Mouse (Mus musculus): ENCODE data around the gene Msmo1.

Gene Msmo1

DNA sequence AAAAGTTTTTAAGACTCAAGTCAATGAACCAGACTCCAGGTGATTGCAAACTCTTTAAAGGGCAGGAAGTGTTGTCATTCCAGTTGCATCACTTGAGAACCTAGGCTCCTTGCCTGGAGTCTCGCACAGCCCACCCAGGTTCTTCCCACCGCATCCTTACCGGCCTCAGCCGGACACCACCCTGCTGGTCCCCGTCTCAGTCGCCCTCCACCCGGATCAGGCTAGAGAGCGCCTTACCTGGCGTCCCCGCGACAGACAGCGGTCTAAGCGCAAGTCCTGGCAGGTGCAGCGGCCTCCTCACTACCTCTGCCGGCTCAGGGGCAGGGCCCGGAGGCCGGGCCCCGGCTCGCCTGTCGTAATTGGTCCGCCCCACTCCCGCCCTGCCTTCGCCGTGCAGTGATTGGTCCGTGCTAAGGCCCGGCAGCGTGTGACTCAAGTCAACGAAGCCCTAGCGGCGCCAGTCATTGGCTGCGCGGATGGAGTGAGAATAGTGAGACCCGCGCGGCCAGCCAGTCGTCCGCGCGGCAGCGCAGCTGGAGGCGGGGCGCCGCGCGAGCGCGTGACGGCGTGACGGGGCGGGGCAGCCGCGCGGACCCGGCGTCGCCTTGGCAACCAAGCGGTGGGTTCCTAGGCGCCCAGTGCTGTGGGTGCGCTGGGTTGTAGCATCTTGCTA is at the start of gene Msmo1:
TSS of gene Msmo1 (minus strand) at position 522 of the 673 bp plus-strand sequence.
- peak; percentile 83 to 95 for DNase-seq (ENCODE audit: low spot score in 2 of 2)

GRCm38 (mm10) chr8:64781947-64782346 is 48.4 kb upstream of the Msmo1 start:
- no peak for DNase-seq (ENCODE audit: low spot score in 2 of 2)

- no peak for DNase-seq (ENCODE audit: low spot score in 2 of 2)
Observed at GRCm38 (mm10) chr8:64777925-64778324, 44.3 kb upstream of the Msmo1 start.

GRCm38 (mm10) chr8:64774136-64774535 is 40.5 kb upstream of the Msmo1 start:
- DNase-seq (ENCODE audit: low spot score in 2 of 2): no peak

GRCm38 (mm10) chr8:64770814-64771213 is 37.2 kb upstream of the Msmo1 start:
- DNase-seq (ENCODE audit: low spot score in 2 of 2): no peak

DNA sequence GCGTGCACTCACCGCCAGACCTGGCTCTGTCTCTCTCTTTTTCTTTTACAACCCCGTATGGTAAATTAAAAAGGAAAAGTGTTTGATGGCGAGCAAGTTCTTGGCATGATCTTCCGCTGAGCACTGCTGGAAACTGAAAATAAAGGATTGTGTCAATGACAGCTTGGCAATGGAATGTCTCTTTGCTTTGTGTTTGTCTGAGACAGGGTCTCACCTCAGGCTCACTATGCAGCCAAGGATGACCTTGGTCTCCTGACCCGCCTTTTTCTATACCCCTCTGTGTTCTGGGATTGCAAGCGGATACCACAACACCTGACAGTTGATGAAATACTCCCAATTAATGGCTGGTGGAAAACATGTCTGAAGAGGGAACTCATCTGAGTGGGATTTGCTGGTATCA is 36.0 kb upstream of the Msmo1 start:
- DNase-seq (ENCODE audit: low spot score in 2 of 2): no peak

- DNase-seq (ENCODE audit: low spot score in 2 of 2): no peak
Observed at GRCm38 (mm10) chr8:64768645-64769044, 35.1 kb upstream of the Msmo1 start.

DNA sequence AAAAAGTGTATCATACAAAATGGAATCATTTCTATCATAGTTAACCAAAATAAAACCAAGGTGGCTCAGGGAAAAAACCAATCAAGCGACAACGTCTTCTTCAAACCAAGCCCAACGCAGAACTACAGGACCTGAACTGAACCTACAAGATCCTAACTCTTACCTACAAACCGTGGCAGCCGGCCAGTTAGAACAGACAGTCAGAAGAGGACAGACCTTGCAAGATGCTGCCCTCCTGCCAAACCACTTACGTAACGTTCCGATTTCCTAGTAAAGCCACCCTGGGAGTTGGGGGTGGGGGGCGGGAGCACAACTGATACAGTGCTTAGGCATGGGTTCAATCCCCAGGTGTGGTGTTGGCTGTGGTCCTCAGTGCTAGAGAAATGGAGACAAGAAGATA is 33.5 kb upstream of the Msmo1 start:
- no peak for DNase-seq (ENCODE audit: low spot score in 2 of 2)

DNA sequence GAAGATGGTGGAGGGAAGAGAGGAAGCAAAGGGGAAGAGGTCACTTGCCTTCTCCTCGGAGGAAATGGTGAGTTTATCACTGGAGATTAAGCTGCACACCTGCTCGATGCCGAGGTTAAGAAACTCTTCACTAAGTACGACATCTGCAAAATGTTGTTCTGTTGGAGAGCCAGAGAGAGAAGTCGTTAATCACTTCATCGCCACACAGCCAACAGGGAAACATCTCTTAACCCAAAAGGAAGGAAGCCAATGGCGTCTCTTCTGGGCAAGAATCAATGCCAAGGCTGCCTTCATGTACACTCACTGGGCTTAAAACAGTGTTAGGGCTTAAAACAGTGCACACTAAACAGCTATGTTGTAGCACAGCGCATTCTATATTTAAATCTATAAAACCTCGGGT is 30.5 kb upstream of the Msmo1 start:
- no peak for DNase-seq (ENCODE audit: low spot score in 2 of 2)

DNA sequence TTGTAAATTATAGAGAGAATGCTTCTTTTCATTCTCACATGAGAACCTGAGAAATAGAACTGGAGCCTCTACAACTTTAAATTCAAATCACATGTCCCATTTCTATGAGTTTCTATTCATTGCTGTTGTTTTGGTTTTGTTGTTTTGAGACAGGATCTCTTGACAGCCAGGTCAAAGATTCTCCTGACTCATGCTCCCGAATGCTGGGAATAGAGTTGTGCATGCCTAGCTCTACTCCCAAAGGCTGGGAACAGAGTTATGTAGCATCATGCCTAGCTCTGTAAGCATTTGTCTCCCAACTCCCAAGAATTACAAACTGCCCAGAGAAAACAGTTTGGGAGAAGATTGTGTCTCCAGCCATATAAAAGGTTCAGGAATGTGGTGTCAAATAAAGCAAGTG is 29.2 kb upstream of the Msmo1 start:
- DNase-seq (ENCODE audit: low spot score in 2 of 2): no peak

- no peak for DNase-seq (ENCODE audit: low spot score in 2 of 2)
Observed at GRCm38 (mm10) chr8:64761430-64761829, 27.8 kb upstream of the Msmo1 start.

DNA sequence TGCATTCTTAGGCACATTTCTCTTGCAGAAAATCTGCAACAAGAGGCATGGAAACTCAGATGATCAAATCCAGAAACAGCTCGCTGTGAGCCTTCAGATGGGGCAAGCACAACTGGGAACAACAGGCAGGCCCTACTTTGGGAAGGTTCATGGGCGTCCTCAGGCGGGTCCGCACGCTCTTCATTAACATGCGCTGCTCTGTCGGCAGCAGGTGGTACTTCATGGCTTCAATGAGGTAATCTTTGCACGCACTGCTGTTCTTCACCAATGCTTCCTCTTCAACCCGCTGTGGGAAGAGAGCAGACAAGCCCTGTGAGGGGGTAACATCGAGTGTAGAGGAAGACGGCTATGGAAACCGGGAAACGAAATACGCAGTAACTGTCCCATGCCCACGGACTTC is 24.4 kb upstream of the Msmo1 start:
- DNase-seq (ENCODE audit: low spot score in 2 of 2): no peak

DNA sequence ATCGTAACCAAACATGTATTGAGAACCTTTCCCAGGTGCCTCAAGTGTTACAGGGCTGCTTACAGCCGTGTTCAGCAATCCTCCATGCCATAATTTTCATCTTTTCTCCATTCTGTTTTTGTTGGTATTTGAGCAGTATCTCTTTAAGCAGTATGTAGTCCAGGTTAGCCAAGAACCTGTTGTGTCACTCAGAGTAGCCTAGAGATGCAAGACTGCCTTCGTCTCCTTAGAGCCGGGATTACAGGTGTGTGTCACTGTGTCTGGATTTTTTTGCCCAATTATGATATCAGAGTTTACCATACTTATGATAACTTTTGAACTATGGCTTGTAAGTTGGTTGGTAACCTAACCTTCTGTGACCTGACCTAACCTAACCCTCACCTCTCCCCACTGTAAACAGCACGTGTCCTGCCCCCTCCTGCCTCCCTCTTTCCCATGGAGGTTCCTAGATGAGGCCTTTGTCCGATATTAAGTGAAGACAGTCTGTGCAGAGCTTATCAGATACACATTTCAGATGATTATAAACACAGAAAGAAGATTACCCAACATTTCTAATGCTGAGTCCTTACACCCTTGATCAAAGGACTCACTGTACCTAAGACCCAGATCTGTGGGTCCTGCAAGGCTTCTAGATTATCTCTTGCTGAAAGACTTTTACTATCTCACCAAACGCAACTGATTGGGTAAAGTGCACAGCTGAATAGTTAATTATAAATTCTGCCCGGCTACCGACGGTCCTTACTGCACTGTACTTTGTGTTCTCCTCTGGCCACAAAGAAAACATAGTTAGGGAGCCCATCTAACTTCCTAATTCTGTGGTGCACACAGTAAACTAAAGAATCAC is 12.8 kb upstream of the Msmo1 start:
- no peak for DNase-seq (ENCODE audit: low spot score in 2 of 2)

DNA sequence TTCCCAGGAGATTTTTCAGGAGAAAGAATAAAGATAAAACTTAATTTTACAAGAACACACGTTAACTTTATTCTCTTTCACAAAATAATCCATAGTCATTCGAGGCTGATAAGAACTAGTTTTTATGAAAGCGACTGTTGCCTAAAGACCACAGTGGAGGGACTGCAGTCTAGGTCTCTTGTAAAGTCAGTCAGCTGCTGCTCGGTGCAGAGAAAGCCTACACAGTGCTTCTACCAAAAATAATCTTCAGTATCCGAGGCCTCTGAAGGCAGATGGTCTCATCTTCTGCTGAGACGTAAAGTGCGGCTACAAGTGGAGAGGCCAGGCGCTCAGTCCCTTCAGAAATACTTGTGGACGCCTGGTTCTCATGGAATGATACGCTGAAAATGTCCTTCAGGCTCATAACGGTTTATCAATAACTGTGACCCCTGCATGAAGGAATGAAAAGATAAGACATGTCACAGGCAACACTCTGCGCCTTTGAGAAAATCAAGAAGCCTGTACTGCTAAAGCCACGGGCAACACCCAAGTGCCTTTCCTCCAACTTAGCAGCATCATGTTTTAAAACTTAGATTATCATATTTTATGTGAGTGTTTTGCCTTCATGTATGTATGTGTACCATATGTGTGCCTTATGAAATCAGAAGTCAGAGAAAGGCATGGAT is 7.1 kb upstream of the Msmo1 start:
- no peak for DNase-seq (ENCODE audit: low spot score in 2 of 2)

- DNase-seq (ENCODE audit: low spot score in 2 of 2): no peak
Observed at GRCm38 (mm10) chr8:64738916-64739315, 5.3 kb upstream of the Msmo1 start.

DNA sequence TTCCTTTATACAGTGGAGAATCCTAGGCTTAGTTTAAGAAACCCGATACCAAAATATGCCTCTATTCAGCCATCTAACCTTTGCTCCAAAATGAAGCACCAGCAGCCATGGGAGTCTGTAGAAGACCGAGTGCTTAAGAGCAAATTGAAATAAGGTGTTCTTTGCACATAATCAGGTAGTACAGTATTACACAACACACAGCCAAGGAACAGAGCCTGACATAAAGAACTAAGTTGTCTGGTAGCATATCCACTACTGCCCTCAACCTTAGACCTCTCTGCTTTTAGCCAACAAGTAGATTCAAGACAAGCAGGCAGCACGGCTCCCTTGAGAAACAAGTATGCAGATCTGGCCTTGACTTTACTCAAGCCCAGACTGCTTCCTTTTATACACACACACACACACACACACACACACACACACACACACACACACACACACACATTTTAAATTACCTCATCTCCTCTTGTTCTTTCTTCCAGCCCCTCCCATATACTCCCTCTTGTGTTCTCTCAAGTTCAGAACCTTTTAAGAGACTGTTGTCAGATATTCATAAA is 3.3 kb upstream of the Msmo1 start:
- no peak for DNase-seq (ENCODE audit: low spot score in 2 of 2)

GRCm38 (mm10) chr8:64735161-64735560 is 1.6 kb upstream of the Msmo1 start:
- DNase-seq (ENCODE audit: low spot score in 2 of 2): no peak

DNA sequence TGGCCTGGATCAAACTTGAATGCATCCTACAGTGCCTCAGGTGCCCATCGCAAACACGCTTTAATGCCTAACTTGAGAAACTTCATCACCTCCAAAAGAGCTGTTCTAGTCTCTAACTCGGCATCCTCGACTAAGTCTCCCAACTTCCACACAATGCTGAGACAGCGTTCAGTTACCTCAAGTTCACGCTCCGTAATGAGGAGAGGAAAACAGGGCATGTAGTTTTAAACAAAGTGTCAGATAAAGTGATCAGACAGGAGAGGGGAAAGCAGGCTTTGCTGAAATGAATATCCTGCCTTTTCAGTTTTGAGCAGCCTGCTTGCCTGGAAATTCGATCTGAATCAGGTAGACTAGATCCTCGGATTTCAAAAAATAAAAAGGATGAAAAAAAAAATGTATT is 996 bp downstream of the Msmo1 start:
- no peak for DNase-seq (ENCODE audit: low spot score in 2 of 2)

- DNase-seq (ENCODE audit: low spot score in 2 of 2): no peak
Observed at GRCm38 (mm10) chr8:64728156-64728555, 5.4 kb downstream of the Msmo1 start.

DNA sequence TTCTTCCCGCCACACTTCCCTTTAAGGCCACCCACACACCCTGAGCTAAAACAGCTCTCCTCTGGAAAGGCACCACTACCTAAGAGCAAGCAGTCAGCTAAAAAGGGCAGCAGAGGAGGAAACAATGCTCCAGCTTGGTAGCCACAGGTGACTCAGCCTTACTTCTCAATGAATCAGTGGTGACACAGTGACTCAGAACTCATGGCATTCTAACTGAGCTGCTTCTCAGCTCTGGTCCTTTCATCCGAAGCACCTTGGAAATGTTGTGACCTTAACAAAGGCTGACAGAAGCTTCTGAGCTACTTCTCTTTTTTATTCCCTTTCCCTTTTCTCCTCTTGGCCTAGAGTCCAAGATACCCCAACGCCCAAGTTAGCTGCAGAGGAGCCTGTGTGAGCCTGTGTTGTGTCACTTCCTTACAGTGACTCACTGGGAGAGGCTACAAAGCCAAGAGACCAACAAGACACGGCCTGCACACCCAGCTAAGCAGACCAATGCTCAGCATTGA is 7.3 kb downstream of the Msmo1 start:
- DNase-seq (ENCODE audit: low spot score in 2 of 2): no peak

- no peak for DNase-seq (ENCODE audit: low spot score in 2 of 2)
Observed at GRCm38 (mm10) chr8:64723206-64723605, 10.4 kb downstream of the Msmo1 start.

DNA sequence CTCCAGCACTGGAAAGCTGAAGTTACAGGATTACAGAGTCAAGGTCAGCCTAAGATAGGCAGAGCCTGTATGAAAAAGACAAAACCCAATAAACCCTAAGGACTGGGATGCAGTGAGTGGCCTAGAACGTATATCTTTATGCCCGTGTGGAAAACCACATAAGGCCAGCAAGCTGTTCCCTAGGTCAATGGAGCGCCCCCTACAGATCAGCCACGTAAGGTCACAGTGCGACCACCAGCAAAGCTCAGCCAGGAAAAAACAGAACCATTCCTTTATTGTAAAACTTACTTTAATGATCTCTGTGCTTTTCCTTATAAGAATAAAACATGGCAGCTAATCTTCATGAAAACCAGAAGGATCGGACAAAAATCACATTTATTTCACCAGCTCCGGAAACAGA is 15.7 kb downstream of the Msmo1 start:
- no peak for DNase-seq (ENCODE audit: low spot score in 2 of 2)
